Mouse (Mus musculus): ENCODE measurements around the gene Klhdc8a.

GRCm38 (mm10) chr1:132260331-132260730 lies 38.1 kb upstream of the Klhdc8a start:
- TF ChIP-seq CTCF (IDR thresholded peaks at IDR 0.05; ENCODE audit: borderline replicate concordance, insufficient read depth, low read depth, low read length) (no peak), POLR2A (IDR thresholded peaks at IDR 0.05; ENCODE audit: borderline replicate concordance, insufficient read depth, low read length) (no peak)
